Mouse (Mus musculus) CH12.LX (cell line): ENCODE data around the gene Sphk2.

Experiments used
- ELF1 ChIP-seq: IDR thresholded peaks from 2 replicates; pipeline ENCODE4 v1.6.1; 2014; ENCODE audit warnings: low read depth, mild to moderate bottlenecking, inconsistent platforms, low read length, improper control_type of control experiment
- POLR2A ChIP-seq: IDR thresholded peaks from 2 replicates; pipeline ENCODE4 v1.6.1; 2011; ENCODE audit warnings: low read depth, mild to moderate bottlenecking, improper control_type of control experiment, low read length
- POLR2AphosphoS2 ChIP-seq: IDR thresholded peaks from 2 replicates; pipeline ENCODE4 v1.6.1; 2011; ENCODE audit warnings: low read depth, low read length, improper control_type of control experiment
- UBTF ChIP-seq: IDR thresholded peaks from 2 replicates; pipeline ENCODE4 v1.6.1; 2012; ENCODE audit warnings: low read depth, mild to moderate bottlenecking, inconsistent platforms, low read length, improper control_type of control experiment, moderate library complexity

DNA sequence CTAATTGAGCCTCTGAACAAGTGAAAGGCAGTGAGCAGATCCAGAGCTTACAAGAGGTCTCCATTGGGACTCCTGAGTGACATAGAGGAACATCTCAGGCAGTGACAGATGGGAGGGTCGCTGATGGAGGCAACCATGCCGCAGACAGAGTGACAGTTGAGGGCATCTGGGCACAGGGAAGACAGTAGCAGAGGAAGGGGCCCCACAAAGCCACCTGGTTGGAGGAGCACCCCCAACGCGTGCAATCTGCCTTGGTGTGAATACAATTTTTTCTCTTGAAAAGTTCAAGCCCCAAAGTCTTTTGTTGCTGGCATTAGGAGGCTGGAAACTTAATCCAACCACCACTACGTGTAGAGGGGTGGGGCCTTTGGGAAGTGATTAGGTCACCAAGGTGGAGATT lies 42.3 kb upstream of the Sphk2 start:
- no peak for TF ChIP-seq POLR2AphosphoS2
- no peak for TF ChIP-seq ELF1
- TF ChIP-seq POLR2A = no peak
- TF ChIP-seq UBTF = no peak
